Mouse (Mus musculus) brain, embryonic 18.5 days (tissue): ENCODE results near the gene Gm27021.

Source experiments
- DNase-seq: peaks from one replicate; pipeline ENCODE4 v3.0.0-alpha.2; 2012; ENCODE audit warnings: low read depth, low spot score

Gene Gm27021

DNA sequence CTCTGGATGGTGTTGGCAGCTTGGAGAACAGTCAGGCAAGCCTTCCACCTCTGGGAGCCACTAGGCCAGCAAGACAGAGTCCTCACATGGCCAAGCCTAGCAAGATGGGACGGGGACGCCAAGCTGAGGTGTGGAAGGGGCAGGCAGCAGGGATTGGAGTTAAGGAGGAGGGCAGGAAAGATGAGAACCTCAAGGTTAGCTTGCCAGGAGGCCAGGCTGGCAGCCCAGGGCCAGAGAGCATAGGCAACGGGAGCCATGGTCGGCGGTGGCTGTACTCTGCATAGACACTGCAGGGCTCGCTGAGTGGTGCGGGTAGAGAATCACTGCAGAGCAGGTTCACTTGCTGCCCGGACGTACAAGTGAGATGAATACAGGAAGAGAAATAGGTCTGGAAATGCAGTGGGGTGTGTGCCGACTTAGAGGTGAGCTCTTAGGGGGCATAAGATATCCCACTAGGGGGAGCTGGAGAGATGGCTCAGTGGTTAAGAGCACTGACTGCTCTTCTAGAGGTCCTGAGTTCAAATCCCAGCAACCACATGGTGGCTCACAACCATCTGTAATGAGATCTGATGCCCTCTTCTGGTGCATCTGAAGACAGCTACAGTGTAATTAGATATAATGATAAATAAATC, 25.7 kb downstream of the Gm27021 start:
- no peak for DNase-seq

DNA sequence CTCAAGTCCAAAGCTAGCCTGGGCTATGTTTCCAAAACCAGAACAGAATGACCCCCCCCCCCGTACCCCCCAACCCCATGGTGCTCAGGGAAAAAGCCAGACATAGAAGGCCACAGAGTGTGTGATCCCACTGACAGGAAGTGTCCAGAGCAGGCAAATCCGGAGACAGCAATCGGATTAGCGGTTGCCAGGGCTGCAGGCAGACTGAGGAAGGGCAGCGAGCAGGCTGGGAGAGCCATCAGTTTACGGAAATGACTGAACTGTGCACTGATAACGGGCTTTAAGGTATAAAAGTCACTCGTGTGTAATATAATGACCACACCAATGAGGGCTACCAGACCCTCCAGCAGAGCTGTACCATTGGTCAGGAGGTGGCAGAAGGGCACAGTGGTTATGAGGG, 26.6 kb downstream of the Gm27021 start:
- DNase-seq, result no peak

DNA sequence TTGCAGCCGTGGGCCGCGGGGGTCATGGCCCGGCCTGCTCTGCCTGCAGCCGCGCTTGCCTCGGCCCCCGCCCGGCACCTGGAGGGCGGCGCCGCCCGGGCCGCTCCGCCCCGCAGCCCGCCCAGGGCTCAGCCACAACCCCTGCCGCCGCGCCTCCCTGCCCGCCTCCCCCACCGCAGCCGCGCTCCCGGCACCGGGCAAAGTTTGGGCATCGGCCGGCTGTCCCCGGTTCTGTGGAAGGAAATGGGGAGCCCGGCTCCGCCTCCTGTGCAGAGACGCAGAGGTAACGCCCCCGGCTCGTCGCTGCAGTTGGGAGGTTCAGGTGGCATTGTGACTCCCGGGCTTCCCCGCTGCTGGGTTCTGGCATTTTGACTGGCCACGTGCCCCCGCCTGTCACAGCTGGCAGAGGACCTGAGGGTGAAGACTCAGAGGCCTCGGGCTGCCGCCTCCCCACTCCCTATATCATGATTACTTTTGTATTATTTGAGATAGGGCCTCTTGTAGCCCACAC, 33.5 kb downstream of the Gm27021 start:
- no peak for DNase-seq

DNA sequence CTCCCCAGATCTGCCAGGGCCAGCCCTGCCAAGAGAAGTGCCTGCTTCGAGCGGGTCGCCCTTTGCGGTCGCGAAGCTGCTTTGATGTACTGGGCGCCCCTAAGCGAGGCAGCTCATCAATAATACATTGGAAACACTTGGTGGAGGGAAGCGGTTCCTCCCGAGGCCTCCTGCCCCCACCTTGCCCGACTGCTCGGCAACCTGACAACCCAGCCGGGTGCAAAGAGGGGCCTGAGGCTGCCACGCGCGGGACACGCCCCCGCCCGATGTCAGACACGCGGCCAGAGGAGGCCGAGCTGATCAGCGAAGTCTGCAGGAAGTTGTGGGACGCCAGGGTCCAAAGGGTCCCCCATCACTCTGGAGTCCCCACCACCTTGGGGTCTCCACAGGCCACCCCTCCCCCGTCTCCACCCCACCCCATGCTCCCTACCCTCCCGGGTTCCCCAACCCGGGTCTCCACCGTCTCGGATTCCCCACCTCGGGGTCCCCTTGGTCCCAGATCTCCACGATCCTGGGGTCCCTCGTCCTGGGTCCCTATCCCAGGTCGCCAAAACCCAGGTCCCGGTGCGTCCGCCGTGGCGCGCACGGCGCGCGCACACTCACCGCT, 34.1 kb downstream of the Gm27021 start:
- DNase-seq, result no peak

DNA sequence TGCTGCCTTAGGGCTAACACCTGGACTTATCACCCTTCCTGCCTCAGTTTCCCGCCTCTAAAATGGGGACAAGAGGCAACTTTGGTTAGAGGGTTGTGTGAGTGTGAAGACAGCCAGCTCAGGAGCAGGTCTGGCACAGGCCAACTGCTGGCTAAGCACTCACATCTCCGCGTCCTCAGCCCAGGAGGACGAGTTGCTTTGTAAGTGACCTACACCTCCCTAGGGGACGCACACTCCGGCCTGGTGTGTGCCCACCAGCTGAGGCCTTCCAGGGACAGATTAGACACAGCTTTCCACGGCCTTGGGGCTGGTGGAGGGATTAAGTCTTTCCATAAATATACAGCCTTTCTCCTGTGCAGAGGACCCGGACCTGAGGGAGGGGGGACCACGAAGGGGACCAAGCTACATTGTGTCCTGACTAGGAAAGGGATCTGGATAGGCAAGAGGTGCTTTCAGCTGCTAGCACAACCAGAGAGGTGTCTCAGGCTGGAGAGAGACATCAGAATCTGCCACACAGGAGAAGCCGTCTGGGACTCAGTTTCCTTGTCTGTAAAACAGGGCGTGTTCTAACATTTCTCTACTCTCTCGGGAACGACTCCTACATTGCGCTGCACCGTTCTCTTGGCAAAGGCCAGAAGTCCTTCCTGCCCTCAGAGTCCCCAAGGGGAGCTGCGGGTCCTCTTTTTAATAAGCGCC, 34.8 kb downstream of the Gm27021 start:
- no peak for DNase-seq

DNA sequence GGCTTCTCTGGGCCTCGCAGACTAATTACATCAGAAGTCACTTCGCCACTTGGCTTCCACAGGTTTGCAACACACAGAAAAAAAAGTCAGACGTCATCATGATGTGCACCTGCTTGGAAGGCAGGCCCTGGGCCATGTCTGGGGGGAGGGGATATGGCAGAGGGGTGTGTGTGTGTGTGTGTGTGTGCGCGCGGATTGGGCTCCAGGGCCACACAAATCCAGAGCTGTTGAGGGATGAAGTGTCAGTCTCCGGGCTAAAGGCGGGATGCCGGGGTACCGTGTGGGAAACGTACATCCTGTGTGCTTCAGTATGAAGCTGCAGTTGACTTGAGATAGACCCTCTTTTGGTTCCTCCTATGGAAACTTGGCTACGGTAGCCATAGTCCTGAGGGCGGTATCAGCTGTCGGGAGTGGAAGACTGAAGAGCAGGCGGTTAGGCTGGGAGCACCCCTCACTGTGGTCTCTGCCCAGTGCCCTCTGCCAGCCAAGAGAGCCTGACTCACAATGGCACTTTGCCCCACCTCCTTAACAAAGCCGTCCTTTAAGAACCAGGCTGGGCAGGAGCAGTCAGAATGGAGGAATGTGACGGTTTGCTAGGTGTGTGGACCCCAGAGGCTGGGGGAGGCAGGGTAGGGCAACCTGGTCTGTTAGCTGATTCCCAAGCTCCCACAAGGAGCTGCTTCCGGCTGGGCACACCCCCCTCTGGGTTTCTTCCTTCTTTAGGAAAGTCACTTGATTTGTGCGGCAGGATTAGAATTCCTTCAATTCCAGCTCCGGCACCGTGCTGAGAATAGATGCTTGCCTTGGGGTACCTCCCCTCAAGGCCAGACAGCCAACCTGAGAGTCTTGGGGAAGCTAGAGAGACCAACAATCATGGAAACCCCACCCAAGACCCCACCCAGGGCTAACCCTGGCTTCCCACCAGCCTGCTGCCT, 36.2 kb downstream of the Gm27021 start:
- no peak for DNase-seq

DNA sequence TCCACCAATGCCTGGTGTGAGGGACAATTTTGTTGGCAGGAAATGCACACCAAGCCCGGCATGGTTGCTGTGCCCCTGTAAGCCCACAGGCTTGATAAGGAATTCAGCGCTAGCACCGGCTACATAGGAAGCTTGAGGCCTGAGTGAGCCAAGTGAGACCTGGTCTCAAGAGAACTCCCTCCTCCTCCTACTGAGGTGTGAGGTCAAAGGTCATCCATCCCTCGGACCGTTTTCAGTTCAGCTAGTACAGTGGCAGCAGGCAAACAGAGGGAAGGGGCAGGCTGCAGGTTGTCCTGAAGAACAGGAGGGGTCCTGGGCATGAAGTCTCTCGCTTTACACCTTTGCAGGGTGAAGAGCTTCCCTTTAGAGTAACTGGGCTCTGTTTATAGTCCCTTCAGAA, 37.0 kb downstream of the Gm27021 start:
- DNase-seq, result no peak

DNA sequence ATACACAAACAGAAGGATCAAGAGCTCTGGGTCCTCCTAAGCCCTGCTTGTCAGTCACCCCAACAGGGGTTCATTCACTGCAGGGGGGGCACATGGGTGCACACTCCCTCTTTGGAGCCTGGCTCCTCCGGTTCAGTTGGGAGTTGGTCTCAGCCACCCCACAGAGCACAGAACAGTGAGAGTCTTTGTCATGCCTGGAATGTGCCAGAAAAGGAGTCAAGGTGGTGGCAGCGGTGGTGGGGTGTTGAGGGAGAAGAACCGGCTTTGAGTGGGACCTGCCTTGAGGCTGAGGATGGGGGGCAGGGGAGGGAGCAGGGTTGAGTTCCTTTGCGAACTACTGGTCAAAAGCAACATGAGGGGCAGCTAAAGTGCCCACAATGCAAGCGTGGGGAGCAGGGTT, 37.8 kb downstream of the Gm27021 start:
- DNase-seq, result no peak

DNA sequence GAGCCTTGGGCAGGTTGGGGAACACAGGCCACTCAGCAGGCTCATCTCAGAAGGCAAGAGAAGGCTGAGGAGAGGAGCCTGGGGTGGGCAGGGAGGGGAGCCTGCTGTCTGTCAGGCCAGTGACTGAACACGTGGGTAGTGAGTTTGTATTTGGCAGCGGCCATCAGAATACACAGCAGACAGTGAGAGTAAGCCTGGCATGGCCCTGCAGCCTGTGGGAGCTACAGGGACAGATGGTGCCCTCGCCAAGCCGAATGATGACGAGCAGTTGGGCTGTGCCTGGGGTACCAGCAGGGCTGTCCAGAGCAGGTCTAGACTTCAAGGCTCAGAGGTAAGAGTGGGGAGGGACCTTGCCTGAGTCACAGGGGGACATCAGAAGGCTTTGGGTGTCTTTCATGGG, 40.6 kb downstream of the Gm27021 start:
- DNase-seq, result no peak

DNA sequence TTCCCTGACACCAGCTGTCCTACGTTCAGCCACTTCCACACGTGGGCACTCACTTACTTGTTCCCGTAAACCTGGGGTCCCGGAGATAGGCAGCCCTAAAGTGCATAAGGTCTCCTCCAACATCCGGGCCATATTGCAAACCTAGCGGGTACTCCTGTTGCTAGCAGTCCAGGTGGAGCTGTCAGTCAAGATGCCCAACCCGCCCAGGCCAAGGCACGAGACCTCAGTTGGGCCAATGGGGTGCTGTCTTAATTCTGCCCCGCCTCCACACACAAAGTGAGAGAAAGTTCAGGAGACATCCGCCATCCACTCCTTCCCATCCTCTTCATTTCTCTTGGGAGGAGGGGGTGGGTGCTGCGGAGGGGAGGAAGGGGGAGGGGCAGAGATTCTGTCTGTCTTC, 41.4 kb downstream of the Gm27021 start:
- no peak for DNase-seq

DNA sequence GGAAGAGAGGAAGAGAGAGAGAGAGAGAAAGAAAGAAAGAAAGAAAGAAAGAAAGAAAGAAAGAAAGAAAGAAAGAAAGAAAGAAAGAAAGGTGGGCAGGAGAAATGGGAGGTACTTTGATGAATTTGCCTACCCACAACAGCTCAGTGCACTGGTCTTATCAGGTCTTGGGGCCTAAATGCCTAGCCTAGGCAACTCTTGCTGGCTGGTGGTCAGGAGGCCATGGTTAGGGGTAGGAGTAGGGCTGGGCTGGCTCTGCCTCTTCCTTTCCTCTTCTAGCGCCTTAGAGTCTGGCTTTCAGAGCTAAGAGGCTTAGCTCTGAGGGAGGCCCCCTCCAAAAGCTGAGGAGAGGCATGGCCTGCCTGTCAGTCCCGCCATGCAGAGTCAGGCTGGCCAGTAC, 44.3 kb downstream of the Gm27021 start:
- DNase-seq, result no peak

DNA sequence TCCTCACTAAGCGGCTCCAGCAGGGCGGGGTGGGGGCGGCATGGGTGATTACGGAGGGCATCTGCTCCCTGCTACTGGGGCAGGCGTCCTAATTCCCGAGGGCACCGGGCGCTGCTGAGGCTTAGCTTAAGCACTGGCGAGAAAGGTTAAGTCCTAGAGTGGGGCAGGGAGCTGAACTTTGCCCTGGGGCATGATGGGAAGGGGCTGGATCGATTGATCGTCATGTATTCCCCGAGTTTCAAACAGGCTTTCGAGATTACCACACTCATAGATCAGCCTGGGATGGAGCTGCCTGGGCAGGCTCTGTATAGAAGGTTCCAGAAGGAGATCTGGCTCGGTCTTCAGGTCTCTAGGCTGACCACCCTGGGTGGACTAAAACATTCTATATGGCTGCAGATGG, 45.7 kb downstream of the Gm27021 start:
- DNase-seq, result no peak

DNA sequence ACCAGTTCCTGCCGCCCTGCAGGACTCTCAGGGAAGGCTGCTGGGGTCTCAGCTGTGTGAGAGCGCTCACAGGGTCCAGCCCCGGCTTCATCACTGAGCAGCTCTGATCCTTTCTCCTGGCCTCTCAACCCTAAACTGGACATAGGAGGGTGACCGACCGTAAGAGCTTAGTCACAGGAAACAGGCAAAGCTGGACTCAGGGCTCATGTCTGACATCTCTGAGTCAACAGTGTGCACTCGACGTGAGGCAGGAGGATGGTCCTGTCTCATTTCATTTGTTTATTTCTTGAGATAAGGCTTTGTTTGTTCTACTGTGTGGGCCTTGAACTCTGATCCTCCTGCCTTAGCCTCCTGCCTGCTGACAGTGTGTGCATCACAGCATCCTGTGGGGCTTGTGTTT, 47.4 kb downstream of the Gm27021 start:
- DNase-seq, result no peak

DNA sequence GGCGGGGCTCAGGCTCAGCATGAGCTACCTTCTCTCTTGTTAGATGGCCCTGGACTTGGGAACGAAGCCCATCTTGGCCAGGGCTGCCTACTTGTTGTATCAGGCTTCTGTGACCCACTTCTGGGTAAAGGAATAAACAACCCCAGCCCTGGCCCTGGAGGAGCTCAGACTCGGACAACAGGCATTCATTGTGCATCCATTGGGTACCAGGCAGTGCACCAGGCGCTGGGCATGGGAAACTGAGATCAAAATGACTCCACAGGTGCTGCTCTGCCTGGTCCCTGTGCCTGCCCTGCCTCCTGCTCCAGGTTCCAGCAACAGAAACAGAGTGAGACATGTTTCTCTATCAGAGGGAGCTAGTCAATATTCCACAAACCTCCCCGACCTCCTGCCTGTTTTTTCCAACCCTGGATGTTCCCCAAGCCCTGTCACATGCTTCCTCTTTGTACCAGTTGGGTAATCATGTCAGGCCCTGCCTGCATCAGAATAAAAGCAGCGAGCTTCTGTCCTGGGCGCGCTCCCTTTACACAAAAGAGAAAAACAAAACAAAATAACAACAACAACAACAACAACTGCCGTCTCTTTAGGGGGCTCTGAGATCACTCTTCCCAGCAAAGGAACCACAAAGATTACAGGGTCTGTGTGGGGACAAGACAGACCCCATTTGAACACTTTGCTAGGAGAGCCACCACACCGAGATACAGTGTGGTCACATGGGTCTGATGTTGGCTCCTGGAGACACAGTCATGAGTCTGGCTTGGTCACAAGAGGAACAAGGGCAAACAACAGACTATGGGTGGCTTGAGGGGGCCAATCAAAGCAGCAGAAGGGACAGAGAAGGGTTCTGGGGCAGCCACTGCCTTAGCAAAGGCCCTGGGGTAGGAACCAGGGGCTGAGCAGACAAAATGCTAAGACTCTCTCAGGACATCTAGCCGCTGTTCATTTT, 48.4 kb downstream of the Gm27021 start:
- DNase-seq, result no peak

DNA sequence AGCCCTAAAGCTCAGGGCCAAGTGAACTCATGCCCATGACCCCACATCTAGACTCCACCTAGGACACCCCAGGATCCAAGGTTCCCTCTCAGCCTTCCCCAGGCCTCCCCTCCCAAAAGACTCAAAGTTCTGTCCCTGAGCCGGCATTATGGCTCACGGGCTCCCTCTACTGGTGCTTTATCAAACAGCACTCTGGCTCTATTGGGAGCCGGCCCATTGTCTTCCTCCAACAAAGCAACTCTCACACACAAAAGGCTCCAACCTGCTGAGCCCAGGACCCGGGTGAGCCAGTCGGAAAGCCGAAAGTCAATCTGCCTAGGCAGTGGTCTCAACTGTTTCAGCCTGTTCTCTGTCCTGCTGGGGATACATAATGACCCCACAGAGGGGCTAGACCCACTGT, 49.8 kb downstream of the Gm27021 start:
- no peak for DNase-seq

DNA sequence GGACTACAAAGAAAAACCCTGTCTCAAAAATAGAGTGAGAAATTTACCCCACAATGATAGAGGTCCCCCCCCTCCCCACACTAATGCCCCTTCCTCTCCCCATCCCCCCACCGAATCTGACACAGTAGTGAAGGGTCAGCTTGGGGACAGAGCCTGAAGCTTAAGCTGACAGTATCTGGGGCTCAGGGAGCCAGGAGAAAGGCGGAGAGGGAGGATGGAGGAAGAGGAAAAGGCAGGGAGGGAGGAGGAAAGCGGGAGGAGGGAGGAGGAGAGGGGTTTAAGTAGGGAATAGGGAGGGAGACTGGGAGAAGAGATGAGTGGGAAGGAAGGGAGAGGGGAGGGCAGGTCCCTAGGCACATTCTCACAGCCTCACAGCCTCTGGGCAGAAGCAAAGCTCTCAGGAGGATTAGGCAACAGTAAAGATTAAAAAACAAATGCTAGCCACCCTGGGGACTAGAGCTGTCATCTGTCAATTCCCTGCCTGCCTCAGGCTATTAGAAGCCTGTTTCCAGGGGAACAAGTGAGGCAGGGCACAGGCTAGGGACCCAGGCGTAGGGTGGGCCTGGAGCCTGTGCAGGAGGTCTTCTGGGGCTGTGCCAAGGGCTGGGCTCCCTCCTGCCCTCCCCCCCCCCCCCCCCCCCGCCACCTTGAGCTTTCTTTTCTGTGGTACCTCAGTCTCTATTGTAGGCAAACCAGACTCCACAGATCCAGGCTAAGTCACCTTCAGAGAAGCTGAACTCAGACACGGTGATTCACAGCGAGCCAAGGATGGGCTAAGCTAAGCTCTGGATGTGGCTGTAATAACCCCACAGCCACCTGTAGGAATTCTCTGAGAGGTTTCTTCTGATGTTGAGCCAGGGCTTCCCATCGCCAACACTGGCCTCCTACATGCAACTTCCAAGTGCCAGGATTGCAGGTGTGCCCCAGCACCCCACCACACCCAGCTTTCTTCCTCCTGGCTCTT, 50.9 kb downstream of the Gm27021 start:
- DNase-seq, result no peak

DNA sequence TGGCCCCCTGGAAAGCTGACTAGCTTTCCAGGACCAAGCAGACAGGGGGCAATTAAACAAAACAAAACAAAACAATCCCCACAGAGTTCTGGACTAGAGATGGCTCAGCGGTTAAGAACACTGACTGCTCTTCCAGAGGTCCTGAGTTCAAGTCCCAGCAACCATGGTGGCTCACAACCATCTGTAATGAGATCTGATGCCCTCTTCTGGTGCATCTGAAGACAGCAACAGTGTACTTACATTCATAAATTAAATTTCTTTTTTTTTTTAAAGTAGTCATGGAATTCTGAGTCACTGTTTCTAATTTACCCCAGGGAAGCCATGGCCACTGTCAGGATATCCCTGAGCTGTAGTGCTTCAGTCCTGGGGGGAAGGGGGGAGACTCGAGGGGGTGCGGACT, 53.4 kb downstream of the Gm27021 start:
- DNase-seq, result no peak

DNA sequence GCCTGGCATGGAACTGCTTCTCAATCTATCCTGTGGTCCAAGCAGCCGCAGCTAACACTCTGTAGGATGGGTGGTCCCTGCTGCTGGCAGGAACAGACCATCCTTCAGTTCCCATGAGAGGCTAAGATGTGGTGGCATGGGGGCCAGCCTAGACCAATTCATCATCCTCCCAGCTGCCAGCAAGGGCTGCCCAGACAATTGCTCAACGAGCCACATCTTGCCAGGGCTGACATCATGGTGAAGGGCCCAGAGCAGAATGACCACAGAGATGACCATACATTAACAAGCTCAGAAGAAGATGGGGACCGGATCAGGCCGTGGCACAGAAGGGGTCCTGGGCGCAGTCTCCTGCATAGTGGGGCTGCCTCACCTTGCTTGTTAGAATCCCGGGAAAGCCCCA, 57.1 kb downstream of the Gm27021 start:
- no peak for DNase-seq

DNA sequence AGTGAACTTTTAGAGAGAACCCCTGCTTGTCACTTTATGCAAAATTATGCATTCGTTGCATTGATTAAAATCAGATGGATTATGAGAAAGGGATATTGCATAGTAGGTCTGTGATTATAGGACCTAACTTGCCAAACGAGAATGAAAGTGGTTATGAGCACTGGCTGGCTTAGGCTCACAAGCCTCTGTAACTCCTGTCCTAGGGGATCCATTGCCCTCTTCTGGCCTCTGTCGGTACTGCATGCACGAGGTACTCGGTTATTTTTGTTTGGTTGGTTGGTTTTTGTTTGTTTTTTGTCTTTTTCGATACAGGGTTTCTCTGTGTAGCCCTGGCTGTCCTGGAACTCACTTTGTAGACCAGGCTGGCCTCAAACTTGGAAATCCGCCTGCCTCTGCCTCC, 60.0 kb downstream of the Gm27021 start:
- DNase-seq, result no peak

DNA sequence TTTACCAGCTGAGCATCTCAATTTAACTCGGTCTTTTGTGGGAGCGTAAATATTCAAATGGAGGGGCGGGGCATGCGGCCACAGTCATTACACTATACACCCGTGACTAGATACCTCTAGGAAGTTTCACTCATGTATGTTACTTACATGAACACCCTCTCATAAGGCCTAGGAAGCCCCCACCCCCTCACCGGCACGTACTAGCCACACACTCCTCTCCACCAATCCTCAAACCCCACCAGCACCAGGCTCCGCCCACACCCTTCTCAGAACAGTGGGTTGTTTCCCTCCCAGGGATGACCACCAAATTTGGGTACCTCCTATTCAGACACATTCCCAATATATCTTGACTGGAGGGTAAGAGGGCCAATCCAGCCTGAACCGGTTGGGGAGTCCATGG, 60.4 kb downstream of the Gm27021 start:
- DNase-seq, result no peak
